Mouse (Mus musculus) frontal cortex, postnatal 14 days (tissue): ENCODE measurements at regions not wholly inside any gene's neighbourhood (a gene's known extent, or its start where the extent isn't known, plus 50 kb on each side); places are given as distances from the start of the nearest gene placed in this dataset.
"Not testable (repeated sequence)": the region's sequence is repeated elsewhere in the genome, so short reads cannot be mapped to it uniquely, and the experiment has no call there.

ENCODE experiments used
- DNase-seq, 2 experiments: peaks; one replicate each; pipeline ENCODE4 v3.0.0; 2022; ENCODE audit warnings: low spot score in 2 of 2

DNA sequence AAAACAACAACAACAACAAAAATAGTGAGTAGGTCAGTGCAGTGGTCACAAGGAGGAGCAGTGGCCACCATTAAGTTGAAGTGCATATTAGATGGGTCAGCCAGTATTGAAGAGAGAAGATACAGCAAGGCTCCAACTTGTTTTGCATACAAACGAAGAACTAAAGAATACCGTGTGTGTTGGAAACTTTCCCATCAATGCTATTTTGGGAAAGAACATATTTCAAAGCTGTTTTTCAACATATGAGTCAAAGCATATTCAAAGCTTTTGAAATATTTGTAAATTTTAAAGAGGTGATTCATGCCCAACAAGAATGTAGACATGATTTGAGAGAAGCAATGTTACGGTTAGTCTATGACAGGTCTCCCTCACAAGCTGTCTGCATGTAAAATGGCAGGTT is 157.9 kb upstream of the Fer start:
- no peak for DNase-seq

DNA sequence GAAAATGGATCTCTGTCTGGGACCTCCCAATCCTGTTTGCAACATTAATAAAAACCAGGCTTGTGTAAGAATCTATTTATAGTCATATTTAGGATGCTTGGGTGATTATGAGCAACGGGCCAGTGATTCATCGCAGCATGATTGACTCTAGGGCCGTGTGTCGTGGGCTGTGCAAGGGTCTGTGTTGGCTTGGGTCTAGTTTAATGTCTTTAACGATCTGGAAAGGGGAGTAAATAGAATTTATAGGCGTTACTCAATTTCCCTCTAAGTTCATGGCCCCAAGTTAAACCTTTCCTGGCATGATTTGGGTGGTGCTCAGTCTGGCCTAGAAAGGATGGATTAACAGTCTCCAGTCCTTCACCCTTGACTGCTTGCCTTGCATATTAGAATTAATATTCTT is 149.9 kb upstream of the Fer start:
- no peak for DNase-seq

DNA sequence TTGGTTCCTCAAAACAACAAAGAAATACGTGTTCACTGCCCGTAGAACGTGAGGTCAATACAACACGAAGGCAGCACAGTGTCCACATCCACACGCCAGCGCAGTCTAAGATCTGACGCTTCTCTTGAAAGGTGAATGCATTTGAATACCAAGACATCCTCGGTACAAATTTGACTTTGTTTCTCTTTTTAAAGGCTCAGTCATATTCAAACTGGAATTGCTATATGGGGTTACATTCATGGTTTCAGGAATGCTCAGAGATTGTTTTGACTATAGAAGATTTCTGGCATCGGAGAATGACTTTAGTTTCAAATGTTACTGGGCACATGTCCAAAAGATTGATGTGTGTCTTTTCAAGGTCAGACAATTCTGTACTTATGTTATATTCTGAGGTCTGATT is 147.2 kb upstream of the Fer start:
- DNase-seq = no peak

DNA sequence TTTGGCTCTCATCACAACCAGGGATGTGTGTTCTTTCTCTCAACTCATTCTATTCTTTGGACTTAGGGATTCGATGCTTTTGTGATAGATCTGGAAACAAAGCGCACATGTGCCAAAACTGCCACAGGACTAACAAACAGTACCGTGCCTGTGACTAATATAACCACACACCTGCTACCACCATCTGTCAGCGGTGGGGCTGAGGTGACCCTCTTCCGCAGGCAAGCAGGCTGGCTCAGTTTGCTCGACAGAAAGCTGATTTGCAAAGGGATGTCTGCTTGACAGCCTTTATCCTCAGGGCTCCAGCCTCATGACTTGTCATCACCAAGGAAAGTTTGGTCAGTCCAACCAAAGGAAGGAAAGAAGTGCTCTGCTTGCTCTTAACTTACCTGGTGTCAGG is 146.7 kb upstream of the Fer start:
- DNase-seq = no peak

DNA sequence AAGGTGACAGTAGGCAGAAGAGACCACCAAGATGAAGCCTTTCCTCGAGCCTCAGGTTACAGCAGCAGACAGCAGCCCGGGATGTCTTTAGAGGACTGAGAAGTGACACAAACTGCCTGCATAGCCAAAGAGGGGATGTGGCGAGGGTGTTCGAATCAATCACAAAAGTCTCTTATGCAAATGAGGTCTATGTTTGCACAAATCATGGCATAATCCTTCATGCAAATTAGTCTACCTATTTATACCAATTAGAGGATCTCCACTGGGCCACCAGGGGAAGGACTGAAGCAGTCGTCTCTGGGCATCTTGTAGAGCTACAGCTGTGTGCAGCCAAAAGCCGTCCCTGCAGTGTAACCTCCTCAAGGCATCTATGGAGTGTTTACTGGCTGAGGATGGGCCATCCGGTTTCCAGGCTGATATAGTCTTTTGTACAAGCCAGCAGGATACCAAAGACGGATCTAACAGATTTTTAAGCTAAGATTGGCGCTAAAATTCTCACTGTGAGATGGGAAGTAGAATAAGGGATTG is 145.7 kb upstream of the Fer start:
- no peak for DNase-seq

DNA sequence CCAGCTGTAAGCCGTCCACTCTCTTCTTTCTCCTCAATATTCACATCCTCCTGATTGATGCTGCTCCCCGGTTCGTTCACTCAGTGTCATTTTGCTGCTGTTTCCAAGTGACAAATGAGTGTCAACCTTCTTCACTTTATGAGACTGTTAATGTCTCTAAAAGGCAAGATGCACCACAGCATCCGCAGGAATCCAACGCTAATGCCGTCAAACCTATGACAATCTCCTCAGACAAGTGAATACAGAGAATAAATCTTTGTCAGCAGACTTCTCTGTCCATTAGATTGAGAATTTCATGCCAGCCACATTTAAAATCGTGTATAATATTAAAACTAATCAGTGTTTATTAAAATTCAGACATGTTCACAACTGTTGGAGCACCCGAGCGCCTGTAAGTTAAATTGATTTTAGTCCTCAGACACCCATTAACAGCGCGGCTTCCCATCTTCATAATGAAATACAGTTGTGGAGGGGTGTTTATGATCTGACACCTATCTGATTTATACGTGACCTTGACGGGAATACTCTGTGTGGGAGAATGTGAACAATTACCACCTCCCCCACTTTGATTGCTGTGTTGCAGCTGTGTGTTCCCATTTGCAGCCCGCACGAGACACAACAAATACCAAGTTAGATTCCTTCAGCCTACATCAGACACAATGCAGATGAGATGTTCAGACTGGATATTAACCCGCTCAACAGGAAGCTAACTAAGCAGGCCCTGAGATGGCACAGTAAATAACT is 143.7 kb upstream of the Fer start:
- DNase-seq = no peak

DNA sequence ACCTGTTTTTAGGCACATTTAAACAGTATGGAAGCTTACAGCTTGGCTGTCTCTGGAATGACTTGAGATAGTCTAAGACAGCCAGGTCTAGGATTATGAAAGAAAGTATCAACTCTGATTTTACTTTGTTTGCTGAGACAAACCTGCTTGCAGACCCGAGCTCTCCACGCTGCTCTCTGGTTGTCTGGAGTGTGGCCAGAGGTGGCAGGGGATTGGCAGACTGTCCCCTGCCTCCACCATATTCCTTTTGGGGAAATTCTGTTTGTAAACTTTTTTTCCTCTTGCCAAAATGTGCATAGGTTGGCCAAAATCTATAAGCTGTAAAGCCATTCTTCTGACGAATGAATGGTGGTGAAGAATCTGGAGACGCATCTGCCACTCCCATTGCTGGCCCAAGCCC is 143.1 kb upstream of the Fer start:
- no peak for DNase-seq

DNA sequence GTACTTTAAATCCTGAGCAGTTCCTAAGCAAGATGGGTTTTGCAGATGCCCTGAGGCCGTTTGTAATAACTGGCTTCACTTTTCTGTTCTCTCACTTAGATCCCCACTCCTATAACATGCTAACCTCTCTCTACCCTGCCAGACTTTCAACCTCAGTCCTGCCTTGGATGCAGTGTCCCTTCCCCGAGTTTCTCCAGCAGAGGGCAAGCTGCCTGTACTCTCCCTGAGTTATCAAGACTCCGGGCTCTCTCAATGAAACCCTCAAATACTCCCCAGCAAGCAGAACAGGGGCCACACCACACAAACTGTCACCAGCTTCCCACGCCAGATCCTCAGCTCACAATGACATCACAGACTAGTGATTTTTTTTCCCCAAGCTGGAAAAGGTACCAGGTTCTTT is 142.0 kb upstream of the Fer start:
- DNase-seq = no peak

DNA sequence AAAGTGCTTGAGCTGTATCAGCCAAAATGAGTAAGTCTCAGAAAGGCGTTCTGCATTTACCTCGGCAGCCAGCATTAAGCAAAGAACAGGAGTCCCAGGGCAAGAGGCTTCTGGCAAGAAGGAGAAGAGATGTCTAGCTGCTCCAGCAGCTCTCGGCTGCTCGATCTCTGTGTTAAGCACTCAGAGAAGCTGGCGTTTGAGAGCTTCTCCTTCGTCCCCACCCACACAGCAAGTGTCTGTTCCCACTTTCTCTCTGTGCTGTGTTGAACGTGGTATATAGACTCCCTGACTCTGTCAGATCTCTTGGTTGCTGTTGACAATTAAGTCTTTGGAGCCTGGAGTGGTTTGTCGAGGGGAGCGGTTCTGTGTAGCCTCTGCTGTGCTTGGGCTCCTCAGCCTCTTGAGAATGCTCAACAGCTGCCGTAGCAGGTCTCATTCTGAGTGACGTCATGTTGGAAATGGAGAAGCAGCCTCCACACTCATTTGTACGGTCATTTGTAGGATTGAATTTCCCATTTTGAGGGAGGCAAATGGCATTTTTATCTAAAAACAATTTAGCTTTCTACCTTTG is 140.3 kb upstream of the Fer start:
- DNase-seq = peak in 1 of 2 experiments; percentile 7

DNA sequence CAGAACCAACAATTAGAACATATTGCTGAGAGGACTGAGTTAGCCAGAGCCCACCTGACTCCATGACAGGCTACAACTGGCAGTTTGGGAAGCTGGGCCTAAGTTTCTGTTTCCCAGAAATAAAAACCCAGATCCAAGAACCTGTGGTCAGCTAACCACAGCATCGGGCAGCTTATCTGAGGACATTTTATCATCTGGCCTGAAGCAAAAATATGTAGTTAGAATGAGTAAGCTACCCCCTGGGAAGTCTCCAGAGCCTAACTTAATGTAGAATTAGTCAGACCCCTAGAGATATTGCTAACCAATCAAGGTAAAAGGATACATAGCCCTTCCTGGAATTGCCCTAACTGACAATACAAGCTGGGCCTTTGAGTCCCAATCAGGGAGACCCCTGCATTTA is 124.7 kb upstream of the Fer start:
- DNase-seq = no peak

DNA sequence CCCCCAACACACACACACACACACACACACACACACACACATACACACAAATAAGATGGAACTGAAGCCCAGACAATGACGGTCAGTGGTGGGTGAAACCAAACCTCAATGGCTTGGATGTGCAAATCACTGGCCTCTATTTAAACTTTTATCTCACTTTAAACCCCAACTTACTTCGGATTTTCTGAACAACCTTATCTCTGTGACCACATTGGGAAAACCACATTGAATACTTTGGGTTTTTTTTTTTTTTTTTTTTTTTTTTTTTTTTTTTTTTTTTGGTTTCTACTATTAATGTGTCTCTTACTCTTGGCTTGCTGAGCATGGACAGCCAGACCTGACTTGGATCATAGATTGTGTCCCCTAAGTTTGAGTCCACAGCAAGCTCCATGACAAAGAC is 123.2 kb upstream of the Fer start:
- DNase-seq = no peak

DNA sequence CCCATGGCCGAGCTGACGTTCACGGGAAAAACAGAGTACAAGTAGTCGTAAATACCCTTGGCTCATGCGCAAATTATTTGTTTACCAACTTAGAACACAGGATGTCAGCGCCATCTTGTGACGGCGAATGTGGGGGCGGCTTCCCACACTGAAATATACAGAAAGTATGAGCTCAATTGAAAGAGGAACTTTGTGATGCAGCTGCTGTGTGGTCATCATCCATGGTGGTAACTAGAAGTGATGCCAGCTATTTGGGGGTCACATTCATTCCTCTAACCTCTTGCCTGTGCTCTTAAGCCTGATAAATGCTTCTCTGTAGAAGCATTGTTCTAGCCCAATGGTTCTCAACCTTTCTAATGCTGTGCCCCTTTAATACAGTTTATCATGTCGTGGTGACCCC is 113.6 kb upstream of the Fer start:
- not testable (repeated sequence) for DNase-seq

DNA sequence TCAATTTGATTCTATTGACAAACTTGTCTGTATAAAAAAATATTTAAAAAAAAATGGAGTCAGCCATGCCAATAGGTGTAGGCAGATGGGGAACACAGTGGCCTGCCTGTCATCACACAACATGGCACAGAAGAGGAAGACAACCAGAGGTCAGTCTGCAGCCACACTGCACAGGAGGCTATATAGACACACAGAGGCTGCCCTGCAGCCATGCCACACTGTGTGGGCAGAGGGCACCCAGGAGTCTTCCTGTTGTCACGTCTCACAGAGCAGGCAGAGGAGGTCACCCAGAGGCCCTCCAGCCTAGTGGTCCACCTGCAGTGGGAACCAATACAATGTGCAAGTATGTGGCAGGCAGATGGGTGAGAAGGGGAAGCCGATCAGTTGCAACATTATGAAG is 108.5 kb upstream of the Fer start:
- no peak for DNase-seq

DNA sequence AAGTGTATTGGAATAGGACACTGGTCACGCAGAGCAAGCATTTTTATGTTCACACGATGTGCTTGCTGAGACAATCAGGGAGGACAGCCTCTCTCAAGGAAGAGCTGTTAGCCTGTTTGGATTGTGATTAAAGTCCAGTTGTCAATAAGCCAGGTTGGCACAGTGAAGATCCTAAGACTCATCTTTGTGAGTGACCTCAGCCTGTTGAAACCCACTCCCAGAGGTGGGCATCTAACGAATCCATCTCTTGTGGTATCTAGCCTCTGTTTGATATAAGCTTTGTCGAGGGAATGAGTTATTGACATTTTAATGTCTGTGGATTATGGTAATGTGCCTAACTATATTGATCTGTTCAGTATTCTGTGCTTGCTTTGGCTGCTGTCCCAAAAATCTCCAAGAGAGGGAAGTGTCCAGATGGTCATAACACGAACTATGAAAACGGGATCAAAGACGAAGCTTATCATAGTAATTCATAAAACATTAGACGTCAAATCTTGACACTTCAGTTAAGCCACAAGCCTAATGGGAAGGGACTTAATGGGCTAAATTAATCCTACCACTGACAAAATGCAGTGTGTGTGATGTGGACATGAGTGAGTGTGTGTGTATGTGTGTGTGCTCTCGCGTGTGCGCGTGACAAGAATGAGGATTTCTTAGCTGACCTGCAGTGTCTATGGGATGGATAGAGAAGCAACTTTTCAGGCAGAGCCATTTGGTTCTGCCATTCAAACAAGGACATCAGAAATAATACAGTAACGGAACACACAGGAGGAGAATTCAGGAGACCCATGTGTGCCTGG is 104.8 kb upstream of the Fer start:
- DNase-seq = no peak

DNA sequence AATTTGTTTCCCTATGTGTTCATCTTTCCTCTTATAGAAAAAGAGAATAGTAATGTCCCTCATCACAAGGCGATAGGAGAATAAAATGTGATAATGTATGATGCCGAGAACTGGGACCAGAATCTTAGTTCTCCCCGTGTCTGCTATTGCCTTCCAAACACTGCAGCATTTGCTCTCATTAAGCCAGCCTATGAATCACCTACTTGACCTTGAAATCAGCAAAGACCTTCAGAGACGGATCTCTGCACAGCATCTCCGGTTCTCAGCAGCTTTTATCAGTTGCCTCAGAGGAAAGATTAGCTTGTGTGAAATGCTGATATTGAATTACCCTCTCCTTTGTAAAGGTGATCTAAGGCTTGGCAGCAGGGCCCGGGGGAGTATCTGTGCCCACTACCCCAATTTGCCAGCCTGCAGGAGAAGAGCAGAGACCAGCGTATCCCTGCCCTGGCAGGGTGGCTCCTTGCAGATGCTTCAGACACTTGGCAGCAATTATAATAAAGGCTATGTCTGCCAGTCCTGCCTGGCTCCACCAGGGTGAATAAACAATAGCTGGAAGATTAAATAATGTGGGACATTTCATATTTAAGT is 104.0 kb upstream of the Fer start:
- no peak for DNase-seq

DNA sequence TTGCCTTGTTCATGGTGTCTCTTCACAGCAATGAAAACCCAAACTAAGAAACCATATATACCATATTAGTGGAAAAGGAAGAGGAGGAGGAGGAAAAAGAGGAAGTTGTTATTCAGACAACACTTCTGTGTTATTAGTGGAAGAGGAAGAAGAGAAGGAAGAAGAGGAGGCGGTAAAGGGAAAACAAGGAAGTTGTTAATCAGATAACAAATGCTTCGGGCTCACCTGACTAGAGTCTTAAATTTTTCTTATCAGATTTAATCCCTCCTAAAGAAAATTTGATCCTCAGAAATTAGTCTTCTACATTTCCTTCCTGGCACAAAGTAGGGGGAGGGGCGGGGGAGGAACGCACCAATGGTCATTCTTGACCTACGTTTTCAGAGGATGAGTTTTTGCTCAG is 101.8 kb upstream of the Fer start:
- DNase-seq = no peak

DNA sequence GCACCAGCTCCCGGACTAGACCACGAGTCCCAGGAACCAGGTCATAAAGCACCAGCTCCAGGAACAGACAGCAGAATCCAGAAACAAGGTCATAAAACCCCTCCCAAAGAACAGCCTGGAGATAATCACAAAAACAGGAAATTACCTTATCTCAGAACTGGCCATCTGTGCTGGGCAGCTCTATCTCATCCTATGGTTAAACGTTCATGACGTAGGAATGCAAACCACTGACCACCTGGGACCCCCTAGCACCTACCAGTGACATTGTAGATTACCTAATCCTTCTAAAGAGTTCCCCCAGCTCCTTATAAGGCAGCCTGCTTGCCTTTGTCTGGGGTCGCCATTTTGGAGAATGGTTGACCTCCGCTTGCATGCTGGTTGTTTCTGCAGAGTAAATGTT is 91.8 kb upstream of the Fer start:
- DNase-seq = no peak

DNA sequence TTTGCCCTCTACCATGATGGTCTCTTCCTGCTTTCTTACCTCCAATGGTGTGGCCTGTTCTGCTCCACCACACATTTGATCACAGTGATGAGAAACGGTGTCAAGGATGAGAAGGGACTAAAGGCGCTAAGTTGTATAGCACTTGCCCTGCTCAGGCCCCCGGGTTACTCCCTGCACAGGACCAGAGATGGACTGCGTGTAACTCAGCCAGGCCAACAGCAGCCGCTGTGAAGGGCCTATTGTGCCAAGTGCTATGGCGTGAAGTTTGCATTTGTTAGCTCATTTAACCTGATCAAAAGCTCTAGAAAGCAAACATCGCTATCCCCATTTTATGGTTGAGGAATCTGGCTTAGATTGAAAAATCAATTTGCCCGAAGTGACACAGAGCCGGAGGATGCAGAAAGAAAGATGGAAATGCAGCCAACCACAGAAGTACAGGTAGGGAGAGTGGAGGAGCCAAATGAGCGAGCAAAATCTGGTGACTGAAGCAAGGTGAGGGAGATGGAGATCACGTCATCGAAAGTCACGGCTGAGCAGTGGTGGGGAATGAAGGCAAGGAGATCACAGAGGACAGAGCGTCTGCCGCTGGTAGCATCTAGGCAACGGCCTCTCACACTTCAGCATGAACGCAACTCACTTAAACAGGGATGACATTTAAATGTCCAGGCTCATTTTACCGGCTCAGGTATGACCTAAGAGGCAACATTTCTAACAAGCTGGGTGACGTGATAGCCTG is 78.3 kb upstream of the Fer start:
- no peak for DNase-seq

DNA sequence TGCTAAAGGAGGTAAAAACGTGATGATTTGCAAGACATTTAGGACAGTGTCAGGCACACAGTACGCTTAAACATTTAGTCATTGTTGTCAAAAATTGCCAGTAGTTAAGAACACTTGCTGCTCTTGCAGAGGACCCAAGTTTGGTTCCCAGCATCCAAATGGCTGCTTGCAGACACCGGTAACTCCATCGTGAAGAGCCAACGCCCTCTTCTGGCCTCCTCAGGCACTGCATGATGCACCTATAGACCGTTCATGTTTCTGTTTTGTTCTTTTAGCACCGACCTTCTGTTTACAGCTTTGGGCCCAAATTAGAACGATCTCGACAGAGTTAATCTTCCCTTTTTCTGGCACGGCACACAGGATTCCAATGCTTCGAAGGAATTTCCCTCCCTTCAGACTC is 76.4 kb upstream of the Fer start:
- no peak for DNase-seq

DNA sequence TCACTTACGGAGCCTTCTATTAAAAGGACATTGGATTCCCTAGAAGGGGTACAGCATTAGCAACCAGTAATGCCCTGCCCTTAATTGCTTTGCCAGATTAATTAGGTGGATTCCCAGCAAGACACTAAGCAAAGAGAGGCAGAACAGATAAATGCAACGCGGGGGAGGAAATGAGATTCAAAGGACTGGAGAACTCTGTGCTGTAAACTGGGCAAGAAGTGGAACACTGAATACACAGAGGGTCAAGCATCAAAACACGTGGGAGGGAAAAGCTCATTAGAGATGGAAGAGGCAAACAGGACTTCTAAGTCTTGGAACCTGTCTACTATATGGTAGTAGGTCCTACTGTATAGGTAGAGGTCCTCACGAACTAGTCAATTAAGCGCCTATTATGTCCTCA is 68.5 kb upstream of the Fer start:
- no peak for DNase-seq

DNA sequence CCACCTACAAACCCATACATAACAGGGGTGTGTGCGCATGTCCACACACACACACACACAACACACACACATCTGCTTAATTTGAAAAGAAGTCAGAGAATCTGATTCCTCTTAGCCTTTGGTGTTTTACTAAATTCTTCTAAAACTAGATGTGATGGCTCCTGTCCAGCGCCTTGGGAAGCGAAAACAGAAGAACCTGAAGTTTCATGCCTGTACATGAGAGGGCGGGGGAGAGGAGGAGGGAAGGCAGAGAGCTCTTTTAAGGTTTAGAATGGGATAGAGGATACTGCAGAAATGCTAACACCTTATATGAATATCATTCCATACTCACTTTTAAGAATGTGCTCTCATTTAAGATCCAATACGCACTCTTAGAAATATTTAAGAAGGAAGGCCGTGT is 64.5 kb upstream of the Fer start:
- no peak for DNase-seq

DNA sequence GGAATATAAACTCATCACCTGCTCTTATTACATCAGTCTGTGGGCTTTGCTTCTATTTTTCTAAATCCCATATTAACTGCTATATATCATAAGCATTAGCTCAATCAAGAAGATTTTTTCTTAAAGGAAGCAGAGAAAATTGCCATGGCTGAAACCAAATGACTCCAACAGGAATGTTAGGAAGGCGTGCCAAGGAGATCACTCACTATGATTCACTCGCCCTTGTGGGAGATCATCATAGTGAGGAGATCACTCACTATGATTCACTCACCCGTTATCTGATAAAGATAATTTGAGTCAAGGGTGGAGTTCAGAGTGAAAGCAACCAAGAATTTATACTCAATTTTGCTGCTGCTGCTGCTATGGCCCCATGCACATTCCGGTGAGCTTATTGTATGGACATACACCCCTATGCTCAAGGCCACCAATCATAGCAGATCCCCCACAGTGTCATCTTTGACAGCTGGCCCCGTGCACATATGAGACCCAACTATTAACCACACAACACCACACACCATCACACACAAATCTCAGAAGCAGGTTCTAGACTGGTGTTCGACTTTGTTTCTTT is 63.8 kb upstream of the Fer start:
- no peak for DNase-seq
